Mouse (Mus musculus) embryonic stem cell, embryonic (primary cell): ENCODE results near the gene Pou5f1.

Experiments
- CTCF ChIA-PET, 4 experiments: fragments of 300-600 bp in 2 of 4; fragments of 350-600 bp in 2 of 4; sonication (Branson Sonifier 250); formaldehyde crosslinking; loops; one replicate each; lab custom pipeline; 2022; ENCODE audit warnings: inconsistent platforms in 2 of 4; lab: Charles Lee
- POLR2A ChIA-PET, 4 experiments: fragments of 300-600 bp in 2 of 4; fragments of 350-600 bp in 2 of 4; sonication (Branson Sonifier 250); formaldehyde crosslinking; loops; one replicate each; lab custom pipeline; 2022; ENCODE audit warnings: antibody characterized with exemption in 4 of 4, inconsistent platforms in 1 of 4; lab: Charles Lee

The Pou5f1 gene

GRCm38 (mm10) chr17:35551881-35552414 lies 46.1 kb downstream of the Pou5f1 start, which contains the start of gene Cdsn:
Gene Cdsn (plus strand): TSS chr17:35552128.
- POLR2A ChIA-PET = interaction anchor here in 2 of 4 experiments (1.3 to 2.0 kb wide), 3 partner anchors 19 to 64 kb away, joined by 3 to 4 read pairs (median 3); partner anchors contain the start of gene Psors1c2 (in 1 of the 2)
- CTCF ChIA-PET = interaction anchor here in 2 of 4 experiments (0.5 to 4.6 kb wide), 7 partner anchors 9 to 1171 kb away, joined by 3 to 28 read pairs (median 3); no protein-coding TSS in a partner anchor

GRCm38 (mm10) chr17:35554321-35554720 lies 48.5 kb downstream of the Pou5f1 start:
- ChIA-PET CTCF (interaction anchor here (0.7 to 7.4 kb wide), 16 partner anchors 10 to 134 kb away, joined by 3 to 84 read pairs (median 3); partner anchors contain the start of genes Cchcr1 (in 1 of the 4) and Tcf19 (in 1 of the 4)), POLR2A (interaction anchor here in 2 of 4 experiments (0.5 to 1.9 kb wide), 11 partner anchors 8 to 64 kb away, joined by 3 to 8 read pairs (median 4); partner anchors contain the start of genes 2300002M23Rik (in 1 of the 2), Pou5f1 (in 1 of the 2) and Psors1c2 (in 1 of the 2))

GRCm38 (mm10) chr17:35554761-35555397 lies 49.1 kb downstream of the Pou5f1 start:
- CTCF ChIA-PET = interaction anchor here (0.7 to 7.4 kb wide), 20 partner anchors 10 to 135 kb away, joined by 3 to 84 read pairs (median 3); partner anchors contain the start of genes Cchcr1 (in 1 of the 4), Psors1c2 (in 1 of the 4) and Tcf19 (in 1 of the 4)

GRCm38 (mm10) chr17:35556186-35556765 lies 50.5 kb downstream of the Pou5f1 start:
- CTCF ChIA-PET = interaction anchor here (0.7 to 7.4 kb wide), 16 partner anchors 8 to 181 kb away, joined by 3 to 84 read pairs (median 4); no protein-coding TSS in a partner anchor
- POLR2A ChIA-PET = interaction anchor here in 2 of 4 experiments (0.8 to 1.8 kb wide), 8 partner anchors 9 to 80 kb away, joined by 3 to 9 read pairs (median 3); partner anchors contain the start of gene Cchcr1 (in 1 of the 2)

More at GRCm38 (mm10) chr17:35554761-35555397, 49.1 kb downstream of the Pou5f1 start:
- POLR2A ChIA-PET = interaction anchor here in 2 of 4 experiments (0.6 to 1.8 kb wide), 16 partner anchors 9 to 144 kb away, joined by 3 to 8 read pairs (median 3); partner anchors contain the start of genes 2300002M23Rik (in 1 of the 2), Pou5f1 (in 1 of the 2) and Psors1c2 (in 1 of the 2)

GRCm38 (mm10) chr17:35556812-35557211 lies 51.0 kb downstream of the Pou5f1 start:
- POLR2A ChIA-PET = interaction anchor here in 2 of 4 experiments (0.8 to 2.3 kb wide), 4 partner anchors 12 to 22 kb away, joined by 3 to 9 read pairs (median 4); no protein-coding TSS in a partner anchor
- CTCF ChIA-PET = interaction anchor here (0.7 to 7.4 kb wide), 17 partner anchors 8 to 181 kb away, joined by 3 to 84 read pairs (median 5); no protein-coding TSS in a partner anchor

GRCm38 (mm10) chr17:35557351-35557750 lies 51.5 kb downstream of the Pou5f1 start:
- ChIA-PET POLR2A (interaction anchor here in 3 of 4 experiments (0.8 to 2.8 kb wide), 6 partner anchors 8 to 67 kb away, joined by 3 to 17 read pairs (median 7); no protein-coding TSS in a partner anchor), CTCF (interaction anchor here in 3 of 4 experiments (0.7 to 7.4 kb wide), 19 partner anchors 8 to 283 kb away, joined by 3 to 84 read pairs (median 5); partner anchors contain the start of gene Psors1c2 (in 1 of the 3))

- POLR2A ChIA-PET = interaction anchor here (0.6 to 2.8 kb wide), 22 partner anchors 8 to 606 kb away, joined by 3 to 17 read pairs (median 4); partner anchors contain the start of gene 2300002M23Rik (in 1 of the 4)
- CTCF ChIA-PET = interaction anchor here (0.5 to 7.4 kb wide), 48 partner anchors 8 to 315 kb away, joined by 3 to 84 read pairs (median 5); partner anchors contain the start of gene Psors1c2 (in 1 of the 4)
Measured at GRCm38 (mm10) chr17:35558216-35558615, 52.4 kb downstream of the Pou5f1 start.
